Mouse (Mus musculus) heart, embryonic 13.5 days (tissue): ENCODE results near the gene Dynlrb2. TPM values are rescaled to one million over a fixed set of nuclear protein-coding genes. Genes with fewer than 3 reads are reported as not detected.

ENCODE experiments used
- ATAC-seq: fragments of 200-750 bp; cut with Nextera tagmentation; 2 replicates; pipeline ENCODE4 v1.8.0; 2017; ENCODE audit warnings: moderate TSS enrichment; ENCODE audit not compliant: insufficient number of reproducible peaks, low FRiP score, low TSS enrichment; ENCODE audit errors: extremely low read depth
- H3K27ac ChIP-seq: fragments of 300-500 bp; sonication (generic); replicated peaks from 2 replicates; pipeline ENCODE4 v1.5.1; 2015; ENCODE audit warnings: moderate library complexity, mild to moderate bottlenecking, inconsistent platforms
- H3K27me3 ChIP-seq: fragments of 300-500 bp; sonication (generic); replicated peaks from 2 replicates; pipeline ENCODE4 v1.6.1; 2015; ENCODE audit warnings: mild to moderate bottlenecking, inconsistent platforms
- H3K36me3 ChIP-seq: fragments of 300-500 bp; sonication (generic); 2 replicates; pipeline ENCODE4 v1.6.1; 2015; ENCODE audit warnings: mild to moderate bottlenecking, inconsistent platforms
- H3K4me1 ChIP-seq: fragments of 300-500 bp; sonication (generic); 2 replicates; pipeline ENCODE4 v1.6.1; 2015; ENCODE audit warnings: inconsistent platforms
- H3K4me2 ChIP-seq: fragments of 300-500 bp; sonication (generic); 2 replicates; pipeline ENCODE4 v1.6.1; 2015; ENCODE audit warnings: inconsistent platforms, mild to moderate bottlenecking, moderate library complexity
- H3K4me3 ChIP-seq: fragments of 300-500 bp; sonication (generic); 2 replicates; pipeline ENCODE4 v1.5.1; 2015; ENCODE audit warnings: moderate library complexity, mild to moderate bottlenecking, inconsistent platforms
- H3K9ac ChIP-seq: fragments of 300-500 bp; sonication (generic); 2 replicates; pipeline ENCODE4 v1.6.1; 2015; ENCODE audit warnings: inconsistent platforms, mild to moderate bottlenecking, moderate library complexity
- H3K9me3 ChIP-seq: fragments of 300-500 bp; sonication (generic); 2 replicates; pipeline ENCODE4 v1.6.1; 2016; ENCODE audit warnings: inconsistent platforms
- WGBS: fragments of 180-500 bp; shearing (Covaris S2); methylation state at CpG from one replicate; pipeline ENCODE4 v1.1.7; 2015; ENCODE audit warnings: mixed read lengths; 5-methylcytosine and 5-hydroxymethylcytosine counted together
- polyA plus RNA-seq: library from polyadenylated mRNA; unstranded; fragments of >200 nt; fragmentation: Nextera tagmentation; extraction: Ambion mirVana; gene quantifications from 2 replicates; pipeline ENCODE4 v1.2.1, GENCODE M21; 2015

Gene Dynlrb2
- polyA plus RNA-seq, 1 experiment from 2014 or later = not detected

- H3K4me3 ChIP-seq = no peak overlapping the region
- ATAC-seq = no peak
- H3K27ac ChIP-seq = no peak overlapping the region
- WGBS = 65% methylated on average over 5 of the region's 5 CpGs
- no peaks in the 10 kb centered on the region for H3K4me1 ChIP-seq
- H3K27me3 ChIP-seq = no peaks in the 10 kb centered on the region
- no peaks in the 10 kb centered on the region for H3K36me3 ChIP-seq
- no peak overlapping the region for H3K9ac ChIP-seq
- no peak overlapping the region for H3K4me2 ChIP-seq
- H3K9me3 ChIP-seq = no peaks in the 10 kb centered on the region
These were observed 38.1 kb downstream of the Dynlrb2 start for GRCm38 (mm10) chr8:116542842-116543241.

GRCm38 (mm10) chr8:116543366-116543765 is 38.6 kb downstream of the Dynlrb2 start:
- no peaks in the 10 kb centered on the region for H3K9me3 ChIP-seq
- no peak overlapping the region for H3K9ac ChIP-seq
- no peaks in the 10 kb centered on the region for H3K27me3 ChIP-seq
- ATAC-seq = no peak
- 68% methylated on average over 1 of the region's 1 CpGs for WGBS
- H3K36me3 ChIP-seq = no peaks in the 10 kb centered on the region
- H3K27ac ChIP-seq = no peak overlapping the region
- no peaks in the 10 kb centered on the region for H3K4me1 ChIP-seq
- H3K4me3 ChIP-seq = no peak overlapping the region
- H3K4me2 ChIP-seq = no peak overlapping the region

GRCm38 (mm10) chr8:116552255-116552654 is 47.5 kb downstream of the Dynlrb2 start:
- no peaks in the 10 kb centered on the region for H3K9me3 ChIP-seq
- no peaks in the 10 kb centered on the region for H3K27me3 ChIP-seq
- H3K9ac ChIP-seq = no peak overlapping the region
- no peak for ATAC-seq
- no peak overlapping the region for H3K4me2 ChIP-seq
- no peaks in the 10 kb centered on the region for H3K4me1 ChIP-seq
- no peak overlapping the region for H3K27ac ChIP-seq
- H3K36me3 ChIP-seq = no peaks in the 10 kb centered on the region
- H3K4me3 ChIP-seq = no peak overlapping the region
- WGBS = 73% methylated on average over 6 of the region's 6 CpGs

- 67% methylated on average over 3 of the region's 3 CpGs for WGBS
- no peak for ATAC-seq
- Histone ChIP-seq H3K27ac (no peak overlapping the region), H3K36me3 (no peaks in the 10 kb centered on the region), H3K4me2 (no peak overlapping the region), H3K4me1 (no peaks in the 10 kb centered on the region), H3K4me3 (no peak overlapping the region), H3K9me3 (no peaks in the 10 kb centered on the region), H3K27me3 (no peaks in the 10 kb centered on the region), H3K9ac (no peak overlapping the region)
These were observed 48.0 kb downstream of the Dynlrb2 start for GRCm38 (mm10) chr8:116552778-116553177.

Other genes with a start within 250 kb of the Dynlrb2 start
- gene Cdyl2, start 228.0 kb downstream of the Dynlrb2 start, polyA plus RNA-seq = 4.0 and 4.5 TPM in 2 replicates